Mouse (Mus musculus): ENCODE data around the gene Nlgn3. TPM values are rescaled to one million over a fixed set of nuclear protein-coding genes. Genes with fewer than 3 reads are reported as not detected.

Nlgn3 gene
- polyA plus RNA-seq, 1 experiment from 2014 or later = 7.3 TPM

- ATAC-seq (replicated peaks; ENCODE audit: low FRiP score, low TSS enrichment, low read depth) (no peak), DNase-seq (ENCODE audit: low spot score) (no peak)
- Histone ChIP-seq H3K4me1 (replicated peaks; ENCODE audit: control insufficient read depth, insufficient read depth, low read length) (no peaks in the 10 kb centered on the region), H3K27me3 (replicated peaks; ENCODE audit: control insufficient read depth, insufficient read depth, low read length) (0 out of 2 replicates have a peak, but pooled peaks cover 3% of the 10 kb centered on the region), H3K9ac (ENCODE audit: low read length) (no peak overlapping the region), H3K4me3 (ENCODE audit: low read depth, low read length) (no peak overlapping the region), H3K9me3 (ENCODE audit: control insufficient read depth, low read length) (no peaks in the 10 kb centered on the region), H3K36me3 (ENCODE audit: control insufficient read depth, insufficient read depth, low read length) (peaks cover 80% of the 10 kb centered on the region), H3K4me2 (ENCODE audit: low read length) (no peak overlapping the region), H3K27ac (ENCODE audit: low read depth) (no peak overlapping the region)
- 93% methylated on average over 6 of the region's 6 CpGs for WGBS
Measured at GRCm38 (mm10) chrX:101288432-101288831, 10.5 kb upstream of the Nlgn3 start.

GRCm38 (mm10) chrX:101289037-101289436 lies 9.9 kb upstream of the Nlgn3 start:
- WGBS = 94% methylated on average over 7 of the region's 7 CpGs
- ATAC-seq (replicated peaks; ENCODE audit: low FRiP score, low TSS enrichment, low read depth) (no peak), DNase-seq (ENCODE audit: low spot score) (no peak)
- H3K36me3 ChIP-seq (ENCODE audit: control insufficient read depth, insufficient read depth, low read length) = peaks cover 80% of the 10 kb centered on the region
- no peak overlapping the region for H3K27ac ChIP-seq (ENCODE audit: low read depth)
- no peaks in the 10 kb centered on the region for H3K9me3 ChIP-seq (ENCODE audit: control insufficient read depth, low read length)
- H3K9ac ChIP-seq (ENCODE audit: low read length) = no peak overlapping the region
- H3K4me1 ChIP-seq (replicated peaks; ENCODE audit: control insufficient read depth, insufficient read depth, low read length) = no peaks in the 10 kb centered on the region
- no peak overlapping the region for H3K4me2 ChIP-seq (ENCODE audit: low read length)
- H3K27me3 ChIP-seq (replicated peaks; ENCODE audit: control insufficient read depth, insufficient read depth, low read length) = 0 out of 2 replicates have a peak, but pooled peaks cover 3% of the 10 kb centered on the region
- H3K4me3 ChIP-seq (ENCODE audit: low read depth, low read length) = no peak overlapping the region

GRCm38 (mm10) chrX:101290111-101290510 lies 8.9 kb upstream of the Nlgn3 start:
- WGBS = 91% methylated on average over 10 of the region's 10 CpGs
- Histone ChIP-seq H3K36me3 (ENCODE audit: control insufficient read depth, insufficient read depth, low read length) (peaks cover 79% of the 10 kb centered on the region), H3K4me3 (ENCODE audit: low read depth, low read length) (no peak overlapping the region), H3K27me3 (replicated peaks; ENCODE audit: control insufficient read depth, insufficient read depth, low read length) (no peaks in the 10 kb centered on the region), H3K9ac (ENCODE audit: low read length) (no peak overlapping the region), H3K4me1 (replicated peaks; ENCODE audit: control insufficient read depth, insufficient read depth, low read length) (no peaks in the 10 kb centered on the region), H3K27ac (ENCODE audit: low read depth) (no peak overlapping the region), H3K4me2 (ENCODE audit: low read length) (no peak overlapping the region), H3K9me3 (ENCODE audit: control insufficient read depth, low read length) (no peaks in the 10 kb centered on the region)
- DNase-seq (ENCODE audit: low spot score) (no peak), ATAC-seq (replicated peaks; ENCODE audit: low FRiP score, low TSS enrichment, low read depth) (no peak)

GRCm38 (mm10) chrX:101299473-101300426 lies 782 bp downstream of the Nlgn3 start:
- Histone ChIP-seq H3K4me2 (ENCODE audit: low read length) (peak overlapping the region; percentile 47), H3K27me3 (replicated peaks; ENCODE audit: control insufficient read depth, insufficient read depth, low read length) (no peaks in the 10 kb centered on the region), H3K4me3 (ENCODE audit: low read depth, low read length) (peak overlapping the region; percentile 26), H3K9me3 (ENCODE audit: control insufficient read depth, low read length) (no peaks in the 10 kb centered on the region), H3K27ac (ENCODE audit: low read depth) (no peak overlapping the region), H3K4me1 (replicated peaks; ENCODE audit: control insufficient read depth, insufficient read depth, low read length) (no peaks in the 10 kb centered on the region), H3K36me3 (ENCODE audit: control insufficient read depth, insufficient read depth, low read length) (peaks cover 9% of the 10 kb centered on the region), H3K9ac (ENCODE audit: low read length) (no peak overlapping the region)
- no peak for DNase-seq (ENCODE audit: low spot score)
- ATAC-seq (replicated peaks; ENCODE audit: low FRiP score, low TSS enrichment, low read depth) = peak; percentile 44
- WGBS = 16% methylated on average over 12 of the region's 13 CpGs

- H3K36me3 ChIP-seq (ENCODE audit: control insufficient read depth, insufficient read depth, low read length) = 0 out of 2 replicates have a peak, but pooled peaks cover 4% of the 10 kb centered on the region
- H3K4me3 ChIP-seq (ENCODE audit: low read depth, low read length) = peak overlapping the region; percentile 26
- H3K9me3 ChIP-seq (ENCODE audit: control insufficient read depth, low read length) = no peaks in the 10 kb centered on the region
- H3K27ac ChIP-seq (ENCODE audit: low read depth) = no peak overlapping the region
- H3K4me2 ChIP-seq (ENCODE audit: low read length) = peak overlapping the region; percentile 47
- 30% methylated on average over 12 of the region's 13 CpGs for WGBS
- no peak overlapping the region for H3K9ac ChIP-seq (ENCODE audit: low read length)
- no peak for DNase-seq (ENCODE audit: low spot score)
- no peak for ATAC-seq (replicated peaks; ENCODE audit: low FRiP score, low TSS enrichment, low read depth)
- no peaks in the 10 kb centered on the region for H3K4me1 ChIP-seq (replicated peaks; ENCODE audit: control insufficient read depth, insufficient read depth, low read length)
- H3K27me3 ChIP-seq (replicated peaks; ENCODE audit: control insufficient read depth, insufficient read depth, low read length) = no peaks in the 10 kb centered on the region
Measured at GRCm38 (mm10) chrX:101300427-101301030, 1.6 kb downstream of the Nlgn3 start.

GRCm38 (mm10) chrX:101301654-101302053 lies 2.7 kb downstream of the Nlgn3 start:
- no peak overlapping the region for H3K4me3 ChIP-seq (ENCODE audit: low read depth, low read length)
- ATAC-seq (replicated peaks; ENCODE audit: low FRiP score, low TSS enrichment, low read depth) (no peak), DNase-seq (ENCODE audit: low spot score) (no peak)
- 0 out of 2 replicates have a peak, but pooled peaks cover 4% of the 10 kb centered on the region for H3K36me3 ChIP-seq (ENCODE audit: control insufficient read depth, insufficient read depth, low read length)
- no peak overlapping the region for H3K4me2 ChIP-seq (ENCODE audit: low read length)
- H3K4me1 ChIP-seq (replicated peaks; ENCODE audit: control insufficient read depth, insufficient read depth, low read length) = no peaks in the 10 kb centered on the region
- H3K27me3 ChIP-seq (replicated peaks; ENCODE audit: control insufficient read depth, insufficient read depth, low read length) = no peaks in the 10 kb centered on the region
- no peak overlapping the region for H3K9ac ChIP-seq (ENCODE audit: low read length)
- 76% methylated on average over 9 of the region's 9 CpGs for WGBS
- H3K9me3 ChIP-seq (ENCODE audit: control insufficient read depth, low read length) = no peaks in the 10 kb centered on the region
- H3K27ac ChIP-seq (ENCODE audit: low read depth) = no peak overlapping the region

- H3K36me3 ChIP-seq (ENCODE audit: control insufficient read depth, insufficient read depth, low read length) = no peaks in the 10 kb centered on the region
- WGBS = 64% methylated on average over 2 of the region's 2 CpGs
- ATAC-seq (replicated peaks; ENCODE audit: low FRiP score, low TSS enrichment, low read depth) = no peak
Measured at GRCm38 (mm10) chrX:101304646-101305045, 5.7 kb downstream of the Nlgn3 start.

GRCm38 (mm10) chrX:101309299-101309698 lies 10.3 kb downstream of the Nlgn3 start:
- DNase-seq (ENCODE audit: low spot score) (no peak), ATAC-seq (replicated peaks; ENCODE audit: low FRiP score, low TSS enrichment, low read depth) (no peak)
- H3K9me3 ChIP-seq (ENCODE audit: control insufficient read depth, low read length) = no peaks in the 10 kb centered on the region
- H3K27ac ChIP-seq (ENCODE audit: low read depth) = no peak overlapping the region
- 89% methylated on average over 5 of the region's 5 CpGs for WGBS
- no peak overlapping the region for H3K4me3 ChIP-seq (ENCODE audit: low read depth, low read length)
- no peaks in the 10 kb centered on the region for H3K27me3 ChIP-seq (replicated peaks; ENCODE audit: control insufficient read depth, insufficient read depth, low read length)
- H3K9ac ChIP-seq (ENCODE audit: low read length) = no peak overlapping the region
- no peaks in the 10 kb centered on the region for H3K36me3 ChIP-seq (ENCODE audit: control insufficient read depth, insufficient read depth, low read length)
- no peaks in the 10 kb centered on the region for H3K4me1 ChIP-seq (replicated peaks; ENCODE audit: control insufficient read depth, insufficient read depth, low read length)
- no peak overlapping the region for H3K4me2 ChIP-seq (ENCODE audit: low read length)

More at GRCm38 (mm10) chrX:101304646-101305045, 5.7 kb downstream of the Nlgn3 start:
- DNase-seq (ENCODE audit: low spot score) = no peak
- no peaks in the 10 kb centered on the region for H3K9me3 ChIP-seq (ENCODE audit: control insufficient read depth, low read length)
- H3K4me2 ChIP-seq (ENCODE audit: low read length) = no peak overlapping the region
- H3K9ac ChIP-seq (ENCODE audit: low read length) = no peak overlapping the region
- H3K27ac ChIP-seq (ENCODE audit: low read depth) = no peak overlapping the region
- no peak overlapping the region for H3K4me3 ChIP-seq (ENCODE audit: low read depth, low read length)
- H3K27me3 ChIP-seq (replicated peaks; ENCODE audit: control insufficient read depth, insufficient read depth, low read length) = no peaks in the 10 kb centered on the region
- no peaks in the 10 kb centered on the region for H3K4me1 ChIP-seq (replicated peaks; ENCODE audit: control insufficient read depth, insufficient read depth, low read length)
